Mouse (Mus musculus) left cerebral cortex, adult 11 months (tissue): ENCODE data around the gene Frmpd2.

Experiments
- DNase-seq: peaks from one replicate; pipeline ENCODE4 v3.0.0; 2022; ENCODE audit warnings: low spot score

The Frmpd2 gene

DNA sequence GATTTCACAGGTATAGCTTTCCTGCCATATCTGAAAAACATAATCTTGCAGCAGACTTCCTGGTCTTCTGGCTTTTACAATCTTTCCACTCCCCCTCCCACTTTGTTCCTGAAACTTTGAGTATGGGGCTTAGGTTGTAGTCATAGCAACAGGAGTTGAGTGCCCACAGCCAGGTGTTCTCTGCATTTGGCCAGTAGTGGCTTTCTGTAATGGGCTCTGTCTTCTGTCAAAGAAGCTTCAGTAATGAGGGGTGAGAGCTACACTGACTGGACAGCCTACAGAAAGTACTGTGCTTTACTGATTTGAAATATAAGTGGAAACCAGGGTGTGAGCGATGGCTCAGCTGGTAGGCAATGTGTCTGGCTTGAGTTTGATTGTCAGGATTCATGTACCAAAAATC, 37.2 kb downstream of the Frmpd2 start:
- no peak for DNase-seq

DNA sequence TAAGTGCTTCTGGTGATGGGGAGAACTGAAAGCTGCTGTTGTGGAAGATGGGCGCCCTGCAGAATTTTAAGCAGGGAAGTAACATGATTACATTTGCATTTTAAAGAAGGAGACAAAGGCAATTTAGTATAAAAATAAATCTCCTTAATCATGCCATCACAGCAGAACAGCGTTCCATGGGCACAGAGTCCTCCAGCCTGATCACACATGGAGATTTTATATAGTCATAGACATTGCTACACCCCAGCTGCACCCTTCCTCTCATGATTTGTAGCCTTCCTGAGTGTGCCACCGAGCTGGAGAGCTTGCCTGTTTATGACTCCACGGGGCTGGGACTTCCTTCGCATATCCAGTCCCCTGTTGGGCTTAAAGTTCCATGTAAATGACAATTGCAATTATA, 42.4 kb downstream of the Frmpd2 start:
- no peak for DNase-seq

DNA sequence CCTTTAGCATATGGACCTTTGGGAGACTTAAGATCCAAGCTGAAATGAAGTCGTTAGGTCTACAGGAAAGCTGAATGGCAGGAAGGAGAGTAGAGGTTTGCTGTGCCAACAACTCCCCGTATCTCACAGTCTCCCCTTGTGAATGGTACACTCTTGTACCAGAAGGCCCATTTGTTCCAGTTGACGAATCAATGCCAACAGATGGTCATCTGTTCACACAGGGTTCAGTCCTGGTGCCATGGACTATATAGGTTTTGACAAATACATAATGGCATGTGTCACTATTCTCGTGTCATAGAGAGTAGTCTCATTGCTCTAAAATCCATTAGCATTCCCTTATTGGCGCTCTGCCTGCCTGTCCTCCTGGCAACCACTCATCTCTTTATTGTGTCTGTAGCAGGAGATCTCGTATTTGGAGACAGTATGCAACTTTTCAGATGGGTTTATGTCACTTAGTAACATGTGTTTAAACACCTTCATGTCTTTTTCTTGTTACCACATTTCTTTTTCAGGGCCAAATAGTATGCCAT, 43.3 kb downstream of the Frmpd2 start:
- no peak for DNase-seq

DNA sequence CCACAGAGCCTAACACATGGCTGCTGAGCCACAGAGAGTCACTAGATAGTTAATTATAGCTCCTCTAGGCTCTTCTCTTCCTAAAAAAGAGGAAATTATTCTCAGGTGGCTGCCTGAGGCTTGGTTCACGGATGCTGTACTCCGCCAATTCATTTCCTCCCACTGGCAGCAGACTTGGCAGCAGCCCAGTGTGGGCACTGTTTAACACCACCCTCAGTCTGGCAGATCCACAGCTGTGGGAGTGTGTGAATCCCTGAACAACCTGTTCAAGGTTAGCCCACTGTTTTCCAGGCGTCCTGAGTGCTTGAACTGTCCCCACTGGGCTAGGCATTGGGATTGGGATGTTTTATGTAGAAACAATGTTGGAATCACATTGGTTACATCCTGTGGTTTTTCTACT, 50.0 kb downstream of the Frmpd2 start:
- DNase-seq: peak; percentile 73

DNA sequence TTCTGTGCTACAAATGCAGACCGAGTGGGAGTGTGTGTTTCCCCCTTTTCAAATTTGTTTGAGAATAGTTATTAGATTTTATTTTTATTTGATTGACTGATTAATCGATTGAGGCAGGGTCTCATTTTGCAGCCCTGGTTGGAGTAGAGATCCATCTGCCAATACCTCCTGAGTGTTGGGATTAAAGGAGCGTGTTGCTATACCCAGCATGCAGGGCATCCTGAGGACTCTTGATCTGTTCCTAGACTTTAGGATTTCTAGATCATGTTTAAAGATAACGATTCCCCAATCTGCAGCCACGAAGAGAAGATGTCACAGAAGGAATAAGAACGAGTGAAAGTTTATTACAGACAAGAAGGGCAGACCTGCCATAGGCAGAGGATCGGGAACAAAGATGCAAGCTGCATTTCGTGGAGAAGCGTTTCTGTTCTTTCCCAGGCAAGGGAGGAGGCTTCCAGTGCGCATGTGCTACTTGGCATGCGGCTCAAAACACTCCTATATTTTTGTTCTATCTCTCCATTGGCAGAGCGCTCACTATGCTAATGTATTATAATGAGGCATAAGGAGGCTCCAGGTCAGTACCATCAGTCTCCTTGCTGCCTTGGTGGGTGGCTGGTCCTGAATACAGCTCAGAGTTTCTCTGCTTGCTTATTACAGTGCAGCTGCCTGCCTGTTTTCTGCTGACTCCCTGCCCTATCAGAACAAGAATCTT, 53.9 kb downstream of the Frmpd2 start:
- DNase-seq: no peak

DNA sequence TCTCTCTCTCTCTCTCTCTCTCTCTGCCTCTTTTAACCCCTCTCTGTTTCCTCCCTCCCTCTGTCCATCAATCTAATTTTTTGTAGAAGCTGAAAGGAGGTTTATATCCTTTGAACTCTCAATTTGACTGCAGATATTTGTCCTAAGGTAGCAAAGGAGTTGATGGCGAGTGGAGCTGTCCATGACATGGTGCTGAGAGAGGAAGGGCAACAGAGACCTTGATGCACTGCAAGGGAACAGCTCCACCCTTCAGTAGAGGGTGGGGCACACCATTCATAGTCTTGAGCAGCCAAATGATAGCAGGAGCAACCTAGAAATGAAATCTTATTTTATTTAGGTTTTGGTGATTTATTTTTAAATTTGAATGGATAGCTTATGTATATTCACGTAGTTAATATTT, 55.1 kb downstream of the Frmpd2 start:
- DNase-seq: no peak

DNA sequence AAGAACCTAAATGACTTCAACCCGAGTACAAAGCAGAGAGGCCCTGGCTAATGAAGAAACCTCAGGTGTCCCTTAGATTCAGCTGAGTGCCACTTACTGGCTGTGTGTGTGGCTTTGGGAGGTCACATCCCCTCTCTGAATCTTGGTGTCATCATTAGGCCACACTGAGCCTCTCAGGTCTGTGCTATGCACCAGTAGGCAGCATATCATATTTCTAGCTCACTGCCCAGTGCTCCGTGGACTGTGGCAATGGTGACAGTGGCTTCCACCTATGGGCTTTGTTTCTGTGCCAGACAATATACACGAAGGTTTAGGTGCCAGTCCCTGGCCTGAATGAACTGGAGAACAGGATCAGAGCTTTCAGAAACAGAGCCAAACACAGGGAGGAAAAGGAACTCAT, 56.4 kb downstream of the Frmpd2 start:
- no peak for DNase-seq

DNA sequence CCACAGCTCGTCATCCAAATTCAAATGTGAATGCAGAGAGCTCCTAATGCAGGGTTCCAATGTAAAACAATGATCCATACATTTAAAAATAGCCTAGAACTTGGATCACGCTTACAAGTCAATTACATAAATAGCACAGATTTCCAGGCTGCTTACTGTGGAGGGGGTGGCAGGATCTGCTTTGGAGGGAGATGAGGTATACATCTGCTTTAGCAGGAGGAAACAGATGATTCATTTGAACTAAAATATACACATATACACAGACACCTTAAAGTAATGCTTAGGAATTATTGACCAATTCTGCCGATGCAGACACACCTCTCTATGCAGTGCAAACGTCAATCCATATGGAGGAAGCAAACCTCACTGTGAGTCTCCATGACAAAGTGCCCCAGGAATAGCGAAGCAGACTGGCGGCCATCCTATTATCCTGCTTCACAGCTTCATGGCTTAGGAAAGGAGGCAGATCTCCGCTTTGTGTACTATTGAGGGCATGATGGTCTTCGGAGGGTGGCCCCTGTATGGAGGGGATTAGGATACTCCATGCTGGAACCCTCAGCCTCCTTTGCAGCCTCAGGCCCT, 59.9 kb downstream of the Frmpd2 start:
- peak; percentile 61 for DNase-seq

DNA sequence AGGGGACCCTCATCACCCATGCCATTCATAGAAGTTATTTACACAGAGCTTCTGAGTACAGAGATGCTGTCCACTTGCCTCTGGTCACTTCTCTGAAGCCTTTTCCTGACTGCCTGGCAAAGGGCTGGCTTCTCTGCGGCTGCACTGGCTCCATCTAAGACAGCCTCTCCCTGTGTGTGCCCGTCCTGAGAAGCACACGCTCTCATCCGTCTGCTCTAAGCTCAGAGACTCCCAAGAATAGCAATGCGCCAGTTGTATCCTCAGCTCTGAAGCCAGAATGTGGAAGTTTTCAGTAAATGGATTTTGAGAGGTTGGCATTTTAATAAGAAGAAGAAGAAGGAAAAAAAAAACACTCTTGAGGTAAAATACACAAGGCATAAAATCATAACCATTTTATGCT, 61.3 kb downstream of the Frmpd2 start:
- no peak for DNase-seq

DNA sequence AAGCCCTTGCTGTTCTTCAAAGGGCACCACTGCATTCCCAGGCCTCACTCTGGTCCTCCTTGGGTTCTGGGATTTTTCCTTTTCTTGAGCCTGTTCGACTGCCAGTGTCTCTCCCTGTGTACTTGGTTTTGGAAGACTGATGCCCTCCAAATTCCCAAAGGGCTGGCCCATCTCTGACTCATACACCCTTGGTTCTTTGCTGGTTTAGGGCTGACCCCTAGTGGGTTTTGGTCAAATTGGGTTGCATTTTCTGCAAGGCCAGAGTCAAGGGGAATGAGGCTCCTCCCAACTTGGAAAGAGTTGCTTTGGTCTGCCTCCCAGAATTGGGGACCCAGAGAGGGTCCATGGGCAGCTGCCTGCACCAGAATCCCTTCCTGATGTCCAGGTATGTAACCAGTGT, 62.0 kb downstream of the Frmpd2 start:
- no peak for DNase-seq

DNA sequence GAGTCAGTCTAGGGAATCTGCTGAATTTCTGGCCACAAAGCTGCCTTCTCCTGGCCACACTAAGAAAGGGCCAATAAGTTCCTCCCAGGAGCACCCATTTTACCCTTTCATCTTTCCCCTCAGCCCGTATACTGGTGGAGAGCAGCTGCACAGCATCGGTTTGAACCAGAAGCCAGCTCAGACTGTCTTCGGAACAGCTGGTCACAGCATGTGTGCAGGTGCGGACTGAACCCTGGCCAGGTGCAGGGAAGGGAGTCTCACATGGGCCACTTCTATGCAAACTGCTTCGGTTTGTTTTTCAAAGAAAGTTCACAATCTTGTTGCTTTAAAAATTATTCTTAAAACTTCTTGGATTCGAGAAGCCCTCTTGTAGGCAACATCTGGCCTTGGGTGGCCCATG, 63.8 kb downstream of the Frmpd2 start:
- no peak for DNase-seq

DNA sequence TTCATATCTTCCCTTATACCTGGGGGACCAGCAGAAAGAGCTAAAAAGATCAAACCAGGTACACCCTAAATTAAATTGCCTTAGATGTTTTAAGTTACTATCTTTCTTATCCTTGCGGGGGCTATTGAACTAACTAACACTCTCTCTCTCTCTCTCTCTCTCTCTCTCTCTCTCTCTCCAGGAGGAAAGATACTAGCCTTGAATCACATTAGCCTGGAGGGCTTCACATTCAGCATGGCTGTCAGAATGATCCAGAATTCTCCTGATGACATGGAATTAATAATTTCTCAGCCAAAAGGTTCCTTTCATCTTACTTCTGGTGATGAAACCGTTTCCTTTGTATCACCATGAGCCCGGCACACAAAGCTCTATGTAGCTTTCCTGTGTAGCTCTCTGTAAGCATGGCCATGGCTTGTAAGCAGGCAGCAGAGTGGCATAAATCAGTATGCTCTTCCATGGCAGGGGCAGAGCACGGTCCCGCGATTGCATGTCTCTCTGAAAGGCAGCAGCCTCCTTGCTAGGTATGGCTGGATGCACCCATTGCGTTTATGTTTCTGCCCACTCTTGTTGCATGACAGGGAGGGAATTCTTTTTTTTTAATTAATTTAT, 68.2 kb downstream of the Frmpd2 start:
- DNase-seq: no peak

DNA sequence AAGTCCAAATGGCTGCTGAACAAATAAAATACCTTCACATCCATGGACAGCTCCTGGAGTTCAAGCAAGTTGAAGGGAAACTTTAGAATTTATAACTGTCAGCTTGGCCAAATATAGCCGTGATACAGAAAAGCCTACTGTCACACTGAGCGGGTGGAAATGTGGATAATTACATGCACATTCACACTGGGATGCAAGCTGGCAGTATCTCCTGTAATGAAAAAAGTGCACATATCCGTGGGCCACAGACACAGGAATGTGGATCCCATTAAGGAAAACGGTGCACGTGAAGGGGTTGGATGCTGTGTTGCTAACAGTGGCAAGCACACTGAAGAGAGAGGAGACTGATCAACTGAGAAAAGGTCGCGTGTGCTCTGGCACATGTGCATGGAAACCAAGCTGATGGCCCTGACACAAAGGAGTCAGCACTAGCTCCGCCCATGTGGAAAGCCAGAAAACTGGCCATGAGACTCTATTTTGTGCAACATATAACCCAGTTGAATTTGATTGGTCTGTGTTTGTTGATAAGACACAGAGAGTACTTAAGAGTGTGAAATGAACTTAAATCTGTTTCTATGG, 74.2 kb downstream of the Frmpd2 start:
- no peak for DNase-seq

DNA sequence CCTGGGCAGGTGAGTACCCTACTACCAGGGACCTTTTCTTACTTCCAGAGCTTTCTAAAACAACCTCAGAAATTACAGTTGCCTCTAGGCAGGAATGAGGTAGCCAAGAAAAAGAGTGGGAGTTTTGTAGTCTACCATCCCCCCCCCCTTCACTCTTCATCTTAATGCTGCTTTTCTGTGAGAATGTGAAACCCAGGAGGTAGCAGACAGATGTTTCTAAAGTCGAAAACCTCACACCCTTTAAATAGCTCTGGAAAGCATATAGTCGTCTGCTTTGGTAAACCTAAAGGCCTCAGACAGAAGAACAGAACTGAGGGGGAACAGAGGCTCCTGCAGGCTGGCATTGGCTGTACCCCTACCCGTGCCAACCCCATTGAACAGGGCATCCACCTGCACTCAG, 77.2 kb downstream of the Frmpd2 start:
- DNase-seq: no peak

DNA sequence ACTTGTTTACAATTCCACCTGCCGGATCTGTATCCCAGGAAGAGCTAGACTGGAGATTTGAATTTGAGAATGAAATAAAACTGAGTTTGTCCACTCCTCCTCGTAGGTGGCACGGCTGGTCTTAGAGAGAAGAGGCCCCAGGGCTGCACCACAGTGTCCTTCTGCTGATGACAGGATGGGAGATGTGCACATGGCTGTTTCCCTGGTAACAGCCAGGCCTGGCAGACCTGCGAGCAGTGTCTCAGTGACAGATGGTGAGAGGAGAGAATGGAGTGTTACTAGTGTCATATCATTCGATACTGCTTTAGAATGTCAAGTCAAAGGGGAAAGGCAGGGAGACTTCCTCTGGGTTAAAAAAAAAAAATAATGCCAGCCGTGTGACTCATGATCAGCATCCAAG, 78.4 kb downstream of the Frmpd2 start:
- no peak for DNase-seq

DNA sequence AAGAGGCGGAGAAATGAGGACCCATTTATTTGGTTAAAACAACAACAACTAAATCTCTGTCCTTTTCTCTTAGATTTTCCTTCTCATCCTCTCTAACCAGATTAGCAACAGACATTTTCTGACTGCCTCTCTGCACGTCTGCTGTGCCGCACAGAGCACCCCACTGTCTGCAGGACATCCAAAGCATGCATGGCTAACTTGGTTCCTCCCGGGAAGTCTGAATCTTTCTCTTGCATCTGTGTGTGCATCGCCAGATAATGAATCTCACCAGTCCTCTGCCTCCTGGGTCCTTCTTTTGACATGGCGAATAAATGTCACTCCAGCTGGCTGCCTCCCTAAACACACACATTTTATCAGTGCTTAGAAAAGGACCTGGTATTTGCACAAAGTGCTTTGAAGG, 99.2 kb downstream of the Frmpd2 start:
- no peak for DNase-seq

DNA sequence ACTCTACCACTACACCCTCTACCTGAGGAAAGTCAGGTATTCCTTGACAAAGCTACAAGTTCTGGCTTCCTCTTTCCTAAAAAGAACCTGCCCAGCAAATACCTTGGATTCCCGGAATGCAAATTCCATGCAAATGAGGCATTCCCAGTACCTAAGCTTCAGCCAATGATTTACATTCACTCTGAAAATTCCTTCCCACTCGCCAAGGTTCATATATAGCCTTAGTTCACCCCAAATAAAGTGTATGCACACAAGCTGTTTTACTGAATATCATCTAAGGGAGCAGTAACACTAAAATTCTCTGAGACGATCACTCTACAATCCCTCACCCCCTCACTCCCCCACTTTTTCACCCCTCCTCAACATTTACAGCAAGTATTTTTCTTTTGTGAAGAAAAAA, 102.1 kb downstream of the Frmpd2 start:
- no peak for DNase-seq

DNA sequence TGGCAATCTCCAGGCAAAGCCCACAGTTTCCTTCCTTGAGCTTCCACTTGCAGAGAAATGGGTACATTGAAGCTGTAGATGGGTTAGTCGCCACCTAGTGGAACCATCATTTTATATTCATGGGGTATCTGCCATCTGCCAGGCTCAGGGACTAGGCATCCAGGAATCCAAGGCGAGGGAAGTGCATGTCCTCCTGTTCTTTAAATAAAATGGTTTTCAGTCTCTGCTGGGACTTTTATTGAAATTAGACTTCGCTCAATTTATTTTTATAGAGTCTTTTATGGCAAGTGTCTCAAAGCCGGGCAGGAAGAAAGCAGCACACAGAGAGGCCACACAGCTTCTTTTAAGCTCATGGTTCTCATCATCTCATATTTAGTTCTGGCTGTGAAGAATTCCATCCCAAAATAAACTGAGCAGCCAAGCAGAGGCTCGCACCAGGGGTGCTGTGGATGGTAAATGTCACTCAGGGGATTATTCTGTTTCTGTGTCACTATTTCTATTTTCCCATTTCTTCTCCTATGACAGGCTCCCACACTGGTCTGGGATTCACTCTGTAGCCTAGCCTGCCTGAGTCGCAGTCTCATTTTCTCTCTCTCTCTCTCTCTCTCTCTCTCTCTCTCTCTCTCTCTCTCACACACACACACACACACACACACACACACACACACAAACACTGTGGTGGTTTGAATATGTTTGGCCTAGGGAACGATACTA, 108.4 kb downstream of the Frmpd2 start:
- DNase-seq: peak; percentile 42

DNA sequence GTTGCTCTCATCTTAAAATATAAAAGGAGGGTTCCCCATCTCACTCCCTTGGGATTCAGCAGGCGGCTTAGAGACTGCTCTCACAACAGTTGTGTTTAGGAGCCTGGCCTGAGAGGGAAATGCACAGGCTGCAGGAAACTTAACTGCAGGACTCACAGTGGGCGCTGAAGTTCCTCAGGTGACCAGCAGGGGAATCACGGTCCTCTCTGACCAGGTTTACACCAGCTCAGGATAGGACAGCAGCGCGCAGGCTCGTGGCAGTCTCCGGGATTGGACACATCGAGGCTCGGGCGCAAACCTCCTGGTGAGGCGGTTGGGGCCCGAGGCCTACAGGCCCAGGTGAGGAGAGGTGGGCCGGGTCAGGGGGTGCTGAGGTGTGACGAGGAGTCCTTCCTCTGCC, 117.5 kb downstream of the Frmpd2 start, which contains the start of gene Ptpn20:
Gene Ptpn20, plus strand, starts transcription at position 257 of the 400 bp plus-strand sequence.
- DNase-seq: no peak

DNA sequence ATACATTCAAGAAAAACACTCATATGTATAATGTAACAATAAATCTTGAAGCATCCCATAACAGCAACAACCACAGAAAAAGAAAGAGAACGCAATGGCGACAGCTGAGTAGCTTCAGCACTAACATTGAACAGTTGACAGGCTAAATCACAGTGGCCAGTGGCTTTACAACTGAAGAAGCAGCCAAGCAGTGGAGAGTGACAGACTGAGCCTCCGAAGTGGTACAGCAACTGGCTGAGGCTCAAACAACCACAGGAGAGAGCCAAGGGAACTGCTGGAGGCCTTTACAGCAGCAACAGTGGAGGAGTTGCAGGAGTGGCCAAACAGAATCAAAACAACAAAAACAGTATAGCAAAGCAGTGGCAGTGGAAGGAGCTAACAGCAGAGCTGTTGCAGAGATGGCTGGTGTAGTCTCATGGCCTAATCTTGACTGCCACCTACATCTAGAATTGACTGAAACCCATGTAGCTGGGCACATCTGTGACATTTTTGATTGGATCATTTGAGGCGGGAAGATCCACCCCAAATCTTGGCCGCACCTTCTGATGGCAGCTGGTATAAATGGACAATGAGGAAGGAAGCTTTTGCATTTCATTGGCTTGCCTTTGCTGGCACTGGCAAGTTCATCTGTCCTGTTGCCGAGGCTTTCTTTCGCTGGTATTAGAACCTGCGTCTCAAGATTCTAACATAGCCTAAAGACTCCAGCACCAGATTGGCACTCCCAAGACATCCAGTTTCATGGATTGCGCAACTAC, 127.1 kb downstream of the Frmpd2 start:
- no peak for DNase-seq

DNA sequence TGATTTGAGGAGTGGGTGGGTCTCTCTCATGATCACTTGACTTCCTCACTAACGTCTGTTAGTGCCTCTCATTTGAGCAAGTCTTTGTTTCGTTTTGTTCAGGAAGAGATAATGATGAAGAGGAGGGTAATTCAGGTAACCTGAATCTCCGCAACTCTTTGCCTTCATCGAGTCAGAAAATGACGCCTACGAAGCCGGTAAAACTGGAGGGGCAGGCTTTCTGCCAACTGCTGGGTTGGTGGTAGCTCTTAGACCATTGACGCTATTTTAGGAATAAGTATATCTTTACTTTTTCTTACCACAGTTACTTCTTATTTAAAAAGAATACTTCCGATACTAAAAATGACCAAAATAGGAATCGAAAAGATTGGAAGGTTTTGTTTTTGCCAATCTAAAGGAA, 135.9 kb downstream of the Frmpd2 start:
- DNase-seq: no peak
